Mouse (Mus musculus) liver, embryonic 16.5 days (tissue): Measurements from ENCODE around the gene Sacs. TPM values are rescaled to one million over a fixed set of nuclear protein-coding genes. Genes with fewer than 3 reads are reported as not detected.

Experiments
- ATAC-seq: fragments of 200-750 bp; cut with Nextera tagmentation; 2 replicates; pipeline ENCODE4 v1.8.0; 2017; ENCODE audit warnings: low read depth, mild to moderate bottlenecking, moderate number of reproducible peaks, moderate library complexity
- H3K27ac ChIP-seq: fragments of 300-500 bp; sonication (generic); 2 replicates; pipeline ENCODE4 v1.5.1; 2014; ENCODE audit warnings: mild to moderate bottlenecking, low read length
- H3K27me3 ChIP-seq: fragments of 300-500 bp; sonication (generic); 2 replicates; pipeline ENCODE4 v1.6.1; 2014; ENCODE audit warnings: low read depth, low read length, mixed read lengths; ENCODE audit not compliant: control insufficient read depth, insufficient read depth
- H3K36me3 ChIP-seq: fragments of 300-500 bp; sonication (generic); 2 replicates; pipeline ENCODE4 v1.6.1; 2014; ENCODE audit warnings: mild to moderate bottlenecking; ENCODE audit not compliant: control insufficient read depth, insufficient read depth
- H3K4me1 ChIP-seq: fragments of 300-500 bp; sonication (generic); 2 replicates; pipeline ENCODE4 v1.6.1; 2014; ENCODE audit warnings: low read depth, low read length, mixed read lengths; ENCODE audit not compliant: control insufficient read depth
- H3K4me2 ChIP-seq: fragments of 300-500 bp; sonication (generic); 2 replicates; pipeline ENCODE4 v1.6.1; 2014; ENCODE audit warnings: low read depth, low read length, mixed read lengths
- H3K4me3 ChIP-seq: fragments of 300-500 bp; sonication (generic); 2 replicates; pipeline ENCODE4 v1.5.1; 2014; ENCODE audit warnings: low read depth, mild to moderate bottlenecking, low read length
- H3K9ac ChIP-seq: fragments of 300-500 bp; sonication (generic); 2 replicates; pipeline ENCODE4 v1.6.1; 2014; ENCODE audit warnings: low read depth, low read length
- H3K9me3 ChIP-seq: fragments of 300-500 bp; sonication (generic); replicated peaks from 2 replicates; pipeline ENCODE4 v1.6.1; 2016; ENCODE audit warnings: low read length; ENCODE audit not compliant: control insufficient read depth
- WGBS: fragments of 180-500 bp; shearing (Covaris S2); extraction: QIAGEN DNeasy Blood & Tissue Kit; methylation state at CpG from one replicate; pipeline ENCODE4 v1.1.7; 2014; ENCODE audit not compliant: insufficient replicate concordance; 5-methylcytosine and 5-hydroxymethylcytosine counted together
- polyA plus RNA-seq: library from polyadenylated mRNA; unstranded; fragments of >200 nt; fragmentation: Nextera tagmentation; extraction: Ambion mirVana; gene quantifications from 2 replicates; pipeline ENCODE4 v1.2.1, GENCODE M21; 2015

Sacs gene
- polyA plus RNA-seq, 1 experiment from 2014 or later, result 0.96 TPM

DNA sequence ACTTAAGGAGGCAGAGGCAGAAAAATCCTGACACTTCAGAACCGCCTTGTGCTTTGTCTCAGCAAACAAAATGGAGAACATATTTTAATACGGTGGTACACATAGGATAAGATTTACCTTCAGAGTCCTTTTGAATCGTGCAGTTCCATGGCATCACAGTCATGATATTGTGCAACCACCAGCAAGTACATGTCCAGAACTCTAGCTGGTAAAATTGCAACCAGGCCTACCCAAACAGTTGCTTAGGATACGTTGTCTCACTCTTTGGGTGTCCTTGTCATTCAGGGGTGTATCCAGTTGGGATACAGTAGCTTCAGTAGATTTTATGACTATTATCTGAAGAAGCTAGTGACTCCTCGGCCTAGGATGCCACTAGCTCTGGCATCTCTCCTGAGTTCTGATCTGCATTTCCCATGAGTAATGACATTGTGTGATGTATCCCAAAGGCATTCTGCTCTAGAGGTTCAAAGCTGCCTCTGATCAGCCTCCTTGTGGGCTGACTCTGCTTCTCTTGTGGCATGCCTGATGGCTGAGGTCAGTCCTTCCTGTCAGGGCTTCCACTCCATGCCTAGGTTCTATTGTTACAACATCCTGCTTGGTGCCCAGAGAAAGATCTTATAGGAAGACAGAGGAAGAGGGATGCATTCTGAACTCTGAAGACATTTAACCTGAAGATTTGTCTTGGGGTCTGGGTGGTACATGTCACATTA, 33.2 kb downstream of the Sacs start:
- Histone ChIP-seq H3K4me3 (no peak overlapping the region), H3K9me3 (no peaks in the 10 kb centered on the region), H3K27ac (no peak overlapping the region), H3K4me2 (no peak overlapping the region), H3K36me3 (no peaks in the 10 kb centered on the region), H3K4me1 (peaks cover 15% of the 10 kb centered on the region), H3K27me3 (0 out of 2 replicates have a peak, but pooled peaks cover 3% of the 10 kb centered on the region), H3K9ac (no peak overlapping the region)
- ATAC-seq, result no peak
- 64% methylated on average over 5 of the region's 5 CpGs for WGBS

DNA sequence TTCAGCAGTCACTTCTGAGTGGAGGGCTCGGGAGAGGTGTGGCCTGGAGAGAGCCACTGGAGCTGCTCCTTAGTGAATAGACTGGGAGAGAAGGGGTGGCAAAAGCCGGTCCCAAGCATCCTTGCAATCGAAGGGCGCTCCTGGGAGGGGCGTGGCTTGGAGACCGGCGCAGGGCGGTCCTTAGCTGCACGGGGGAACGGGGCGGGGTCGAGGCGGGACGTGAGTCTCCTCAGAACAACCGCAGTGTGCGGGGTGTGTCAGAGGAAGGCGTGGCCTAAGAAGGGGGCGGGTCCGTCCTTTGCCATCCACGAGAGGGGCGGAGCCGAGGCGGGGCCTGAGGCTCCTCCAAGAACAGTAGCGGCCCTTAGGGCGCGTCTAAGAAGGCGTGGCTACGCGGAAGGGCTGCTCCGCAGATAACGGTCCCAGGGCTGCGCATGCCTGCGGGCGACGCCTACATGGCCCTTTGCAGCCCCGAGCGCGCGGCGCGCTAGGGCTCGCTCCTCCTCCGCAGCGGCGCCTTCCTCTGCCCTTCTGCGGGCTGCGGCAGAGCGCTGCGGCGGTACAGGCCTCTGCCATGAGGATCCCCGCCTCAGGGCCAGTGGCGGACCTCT, 34.4 kb downstream of the Sacs start:
- under 1% methylated on average over 52 of the region's 52 CpGs for WGBS
- peak overlapping the region; percentile 91 for H3K27ac ChIP-seq
- H3K4me1 ChIP-seq, result peaks cover 15% of the 10 kb centered on the region
- peak overlapping the region; percentile 91 for H3K4me2 ChIP-seq
- peak overlapping the region; percentile 90 for H3K9ac ChIP-seq
- peak; percentile 98 for ATAC-seq
- no peaks in the 10 kb centered on the region for H3K9me3 ChIP-seq
- peak overlapping the region; percentile 91 for H3K4me3 ChIP-seq
- 0 out of 2 replicates have a peak, but pooled peaks cover 3% of the 10 kb centered on the region for H3K27me3 ChIP-seq
- no peaks in the 10 kb centered on the region for H3K36me3 ChIP-seq

DNA sequence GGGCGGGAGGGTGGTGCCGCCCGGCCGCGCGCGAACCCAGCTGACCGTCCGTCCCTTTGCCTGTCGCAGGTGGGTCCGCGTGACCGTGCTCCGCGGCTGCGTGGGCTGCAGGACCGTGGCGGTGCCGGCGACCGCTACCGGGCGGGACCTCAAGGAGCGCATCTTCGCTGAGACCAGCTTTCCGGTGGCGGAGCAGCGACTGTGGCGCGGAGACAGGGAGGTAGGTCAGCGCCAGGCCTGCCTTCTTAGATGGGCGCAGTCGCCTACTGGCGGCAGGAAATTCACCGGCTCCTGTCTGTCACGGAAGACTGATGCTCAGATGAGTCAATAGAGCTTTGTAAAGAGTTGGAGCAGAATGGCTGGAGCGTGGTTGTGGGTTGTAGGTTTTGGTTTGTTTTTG, 35.0 kb downstream of the Sacs start:
- under 1% methylated on average over 37 of the region's 37 CpGs for WGBS
- Histone ChIP-seq H3K36me3 (no peaks in the 10 kb centered on the region), H3K9ac (peak overlapping the region; percentile 90), H3K27me3 (0 out of 2 replicates have a peak, but pooled peaks cover 3% of the 10 kb centered on the region), H3K4me3 (peak overlapping the region; percentile 91), H3K27ac (peak overlapping the region; percentile 91), H3K4me2 (peak overlapping the region; percentile 91), H3K4me1 (peaks cover 15% of the 10 kb centered on the region), H3K9me3 (no peaks in the 10 kb centered on the region)
- peak; percentile 48 for ATAC-seq

DNA sequence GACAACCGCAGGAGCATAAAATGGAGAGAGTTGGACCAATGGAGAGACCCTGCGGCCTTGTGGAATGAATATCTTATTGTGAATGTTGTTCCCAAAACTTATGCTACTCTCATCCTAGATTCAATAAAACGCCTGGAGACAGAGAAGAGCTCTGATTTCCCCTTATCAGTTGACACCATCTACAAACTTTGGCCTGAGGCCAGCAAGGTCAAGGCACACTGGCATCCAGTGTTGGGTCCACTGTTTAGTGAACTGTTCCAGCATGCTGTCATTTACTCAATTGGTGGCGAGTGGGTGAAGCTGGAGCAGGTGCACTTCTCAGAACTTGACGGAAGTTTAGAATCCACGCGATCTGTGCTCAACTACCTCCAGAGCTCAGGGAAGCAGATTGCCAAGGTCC, 53.6 kb downstream of the Sacs start:
- ATAC-seq, result no peak
- Histone ChIP-seq H3K9me3 (no peaks in the 10 kb centered on the region), H3K27me3 (no peaks in the 10 kb centered on the region), H3K4me3 (no peak overlapping the region), H3K9ac (no peak overlapping the region), H3K4me2 (no peak overlapping the region), H3K4me1 (no peaks in the 10 kb centered on the region), H3K27ac (no peak overlapping the region), H3K36me3 (peaks cover 2% of the 10 kb centered on the region; the same call in 1 of the 2 replicates)
- whole genome bisulfite sequencing, result 83% methylated on average over 7 of the region's 7 CpGs

DNA sequence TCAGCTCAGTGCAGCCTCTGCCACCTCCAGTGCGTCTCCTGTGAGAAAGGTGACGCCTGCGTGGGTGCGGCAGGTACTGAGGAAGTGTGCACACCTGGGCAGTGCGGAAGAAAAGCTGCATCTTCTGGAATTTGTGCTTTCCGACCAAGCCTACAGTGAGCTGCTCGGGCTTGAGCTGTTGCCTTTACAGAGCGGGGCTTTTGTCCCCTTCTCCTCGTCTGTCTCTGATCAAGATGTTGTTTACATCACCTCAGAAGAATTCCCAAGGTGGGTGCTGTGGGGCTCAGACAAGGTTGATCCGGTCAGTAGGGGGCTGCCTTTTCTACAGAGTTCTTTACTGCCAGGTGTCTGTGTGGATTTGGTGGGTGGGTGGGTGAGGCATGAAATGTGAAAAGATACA, 54.1 kb downstream of the Sacs start:
- no peaks in the 10 kb centered on the region for H3K4me1 ChIP-seq
- H3K4me3 ChIP-seq, result no peak overlapping the region
- H3K9me3 ChIP-seq, result no peaks in the 10 kb centered on the region
- no peak overlapping the region for H3K27ac ChIP-seq
- WGBS, result 86% methylated on average over 10 of the region's 10 CpGs
- H3K36me3 ChIP-seq, result peaks cover 2% of the 10 kb centered on the region; the same call in 1 of the 2 replicates
- H3K4me2 ChIP-seq, result no peak overlapping the region
- no peak overlapping the region for H3K9ac ChIP-seq
- no peak for ATAC-seq
- H3K27me3 ChIP-seq, result no peaks in the 10 kb centered on the region

DNA sequence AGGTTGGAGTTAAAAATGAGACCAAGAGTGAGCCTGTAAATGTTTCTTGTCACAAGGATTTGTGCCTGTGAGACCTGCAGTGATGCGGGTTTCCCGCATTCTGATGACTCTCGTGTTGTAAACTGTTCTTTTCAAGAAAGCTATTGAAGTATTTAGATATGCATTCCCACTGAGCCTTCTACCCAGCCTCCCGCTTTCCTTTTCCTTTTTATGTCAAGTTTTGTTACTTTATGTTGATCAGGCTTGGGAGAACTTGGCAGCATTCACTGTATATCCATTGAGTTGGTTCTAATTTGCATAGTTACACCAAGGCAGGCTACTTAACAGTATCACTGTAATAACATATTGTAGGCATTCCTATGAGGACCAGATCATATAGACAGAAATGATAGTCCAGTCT, 56.2 kb downstream of the Sacs start:
- no peaks in the 10 kb centered on the region for H3K27me3 ChIP-seq
- H3K4me1 ChIP-seq, result no peaks in the 10 kb centered on the region
- no peak overlapping the region for H3K4me3 ChIP-seq
- no peak for ATAC-seq
- no peak overlapping the region for H3K27ac ChIP-seq
- H3K4me2 ChIP-seq, result no peak overlapping the region
- WGBS, result 82% methylated on average over 4 of the region's 4 CpGs
- H3K36me3 ChIP-seq, result peaks cover 2% of the 10 kb centered on the region; the same call in 1 of the 2 replicates
- no peak overlapping the region for H3K9ac ChIP-seq
- no peaks in the 10 kb centered on the region for H3K9me3 ChIP-seq

DNA sequence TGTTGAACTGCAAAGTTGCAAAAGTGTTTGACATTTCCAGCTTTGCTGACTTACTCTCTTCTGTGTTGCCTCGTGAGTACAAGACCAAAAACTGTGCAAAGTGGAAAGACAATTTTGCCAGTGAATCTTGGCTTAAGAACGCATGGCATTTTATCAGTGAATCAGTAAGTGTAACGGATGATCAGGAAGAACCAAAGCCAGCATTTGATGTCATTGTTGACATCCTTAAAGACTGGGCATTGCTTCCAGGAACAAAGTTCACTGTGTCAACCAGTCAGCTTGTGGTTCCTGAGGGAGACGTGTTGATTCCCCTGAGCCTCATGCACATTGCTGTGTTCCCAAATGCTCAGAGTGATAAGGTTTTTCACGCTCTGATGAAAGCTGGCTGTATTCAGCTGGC, 71.9 kb downstream of the Sacs start:
- peaks cover 11% of the 10 kb centered on the region; the same call in 1 of the 2 replicates for H3K9me3 ChIP-seq
- no peak for ATAC-seq
- no peak overlapping the region for H3K27ac ChIP-seq
- no peaks in the 10 kb centered on the region for H3K4me1 ChIP-seq
- no peak overlapping the region for H3K4me2 ChIP-seq
- H3K27me3 ChIP-seq, result no peaks in the 10 kb centered on the region
- no peaks in the 10 kb centered on the region for H3K36me3 ChIP-seq
- no peak overlapping the region for H3K4me3 ChIP-seq
- 87% methylated on average over 5 of the region's 5 CpGs for WGBS
- H3K9ac ChIP-seq, result no peak overlapping the region

DNA sequence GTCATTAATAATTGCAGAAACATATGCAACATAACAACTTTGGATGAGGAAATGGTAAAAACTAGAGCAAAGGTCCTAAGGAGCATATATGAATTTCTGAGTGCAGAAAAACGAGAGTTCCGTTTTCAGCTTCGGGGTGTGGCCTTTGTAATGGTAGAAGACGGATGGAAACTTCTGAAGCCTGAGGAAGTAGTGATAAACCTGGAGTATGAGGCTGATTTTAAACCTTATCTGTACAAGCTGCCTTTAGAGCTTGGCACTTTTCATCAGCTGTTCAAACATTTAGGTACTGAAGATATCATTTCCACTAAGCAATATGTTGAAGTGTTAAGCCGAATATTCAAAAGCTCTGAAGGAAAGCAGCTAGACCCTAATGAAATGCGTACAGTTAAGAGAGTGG, 73.5 kb downstream of the Sacs start:
- Histone ChIP-seq H3K9me3 (peaks cover 11% of the 10 kb centered on the region; the same call in 1 of the 2 replicates), H3K27me3 (no peaks in the 10 kb centered on the region), H3K36me3 (no peaks in the 10 kb centered on the region), H3K4me2 (no peak overlapping the region), H3K4me3 (no peak overlapping the region), H3K27ac (no peak overlapping the region), H3K4me1 (no peaks in the 10 kb centered on the region), H3K9ac (no peak overlapping the region)
- ATAC-seq, result no peak
- WGBS, result 87% methylated on average over 6 of the region's 6 CpGs

DNA sequence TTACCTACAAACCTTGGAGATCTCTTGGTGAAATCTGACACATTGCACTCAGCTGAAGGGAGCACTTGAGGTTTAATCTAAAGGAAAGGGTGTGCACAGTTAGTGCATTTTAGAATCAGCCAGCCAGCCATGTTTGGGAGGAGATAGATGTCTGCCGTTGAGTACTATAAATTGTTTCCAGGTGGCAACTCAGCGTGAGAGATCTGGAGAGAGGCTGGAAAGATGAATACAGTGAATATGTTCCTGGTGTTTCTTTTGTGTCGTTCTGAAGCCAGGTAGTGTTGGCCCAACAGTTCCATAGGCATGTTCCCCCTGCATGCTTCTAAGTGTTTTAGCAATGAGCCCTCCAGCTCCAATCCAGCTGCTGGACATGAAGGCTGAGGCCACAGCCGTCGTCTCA, 82.9 kb downstream of the Sacs start:
- no peak overlapping the region for H3K9ac ChIP-seq
- no peak overlapping the region for H3K4me2 ChIP-seq
- no peak overlapping the region for H3K4me3 ChIP-seq
- no peak overlapping the region for H3K27ac ChIP-seq
- H3K4me1 ChIP-seq, result no peaks in the 10 kb centered on the region
- H3K27me3 ChIP-seq, result no peaks in the 10 kb centered on the region
- no peak for ATAC-seq
- no peaks in the 10 kb centered on the region for H3K9me3 ChIP-seq
- H3K36me3 ChIP-seq, result no peaks in the 10 kb centered on the region
- 62% methylated on average over 5 of the region's 5 CpGs for WGBS
